Mouse (Mus musculus) limb, embryonic 12.5 days (tissue): ENCODE data around the gene Flvcr1. TPM values are rescaled to one million over a fixed set of nuclear protein-coding genes. Genes with fewer than 3 reads are reported as not detected.
"Not testable (repeated sequence)": the region's sequence is repeated elsewhere in the genome, so short reads cannot be mapped to it uniquely, and the experiment has no call there.

Source experiments
- ATAC-seq: fragments of 200-750 bp; cut with Nextera tagmentation; 2 replicates; pipeline ENCODE4 v1.8.0; 2017; ENCODE audit warnings: low read depth, moderate TSS enrichment; ENCODE audit not compliant: insufficient number of reproducible peaks, insufficient read depth, low FRiP score, low TSS enrichment
- H3K27ac ChIP-seq: fragments of 300-500 bp; sonication (generic); 2 replicates; pipeline ENCODE4 v1.5.1; 2016; ENCODE audit warnings: mild to moderate bottlenecking, moderate library complexity
- H3K27me3 ChIP-seq: fragments of 300-500 bp; sonication (generic); 2 replicates; pipeline ENCODE4 v1.6.1; 2016; ENCODE audit warnings: mild to moderate bottlenecking, moderate library complexity
- H3K36me3 ChIP-seq: fragments of 300-500 bp; sonication (generic); 2 replicates; pipeline ENCODE4 v1.6.1; 2016; ENCODE audit warnings: mild to moderate bottlenecking, moderate library complexity
- H3K4me1 ChIP-seq: fragments of 300-500 bp; sonication (generic); replicated peaks from 2 replicates; pipeline ENCODE4 v1.6.1; 2016
- H3K4me2 ChIP-seq: fragments of 300-500 bp; sonication (generic); 2 replicates; pipeline ENCODE4 v1.6.1; 2016; ENCODE audit warnings: mild to moderate bottlenecking, moderate library complexity
- H3K4me3 ChIP-seq: fragments of 300-500 bp; sonication (generic); replicated peaks from 2 replicates; pipeline ENCODE4 v1.5.1; 2016; ENCODE audit warnings: mild to moderate bottlenecking
- H3K9ac ChIP-seq: fragments of 300-500 bp; sonication (generic); replicated peaks from 2 replicates; pipeline ENCODE4 v1.6.1; 2016; ENCODE audit warnings: mild to moderate bottlenecking, moderate library complexity
- H3K9me3 ChIP-seq: fragments of 300-500 bp; sonication (generic); 2 replicates; pipeline ENCODE4 v1.6.1; 2016; ENCODE audit warnings: mild to moderate bottlenecking, moderate library complexity
- WGBS: fragments of 180-500 bp; shearing (Covaris S2); methylation state at CpG from one replicate; pipeline ENCODE4 v1.1.7; 2016; 5-methylcytosine and 5-hydroxymethylcytosine counted together
- polyA plus RNA-seq: library from polyadenylated mRNA; unstranded; fragments of >200 nt; fragmentation: Nextera tagmentation; extraction: Ambion mirVana; gene quantifications from 2 replicates; pipeline ENCODE4 v1.2.1, GENCODE M21; 2016

The Flvcr1 gene
- polyA plus RNA-seq, 1 experiment from 2014 or later: 8.4 TPM

GRCm38 (mm10) chr1:191037999-191038398 is 12.0 kb upstream of the Flvcr1 start:
- Histone ChIP-seq H3K4me1 (no peaks in the 10 kb centered on the region), H3K36me3 (no peaks in the 10 kb centered on the region), H3K27me3 (no peaks in the 10 kb centered on the region), H3K4me3 (no peak overlapping the region), H3K9me3 (no peaks in the 10 kb centered on the region), H3K9ac (no peak overlapping the region), H3K4me2 (no peak overlapping the region), H3K27ac (no peak overlapping the region)
- no peak for ATAC-seq
- WGBS: 96% methylated on average over 4 of the region's 4 CpGs

- 83% methylated on average over 6 of the region's 6 CpGs for WGBS
- Histone ChIP-seq H3K36me3 (no peaks in the 10 kb centered on the region), H3K4me2 (no peak within 1 kb of the TSS), H3K27ac (no peak within 1 kb of the TSS), H3K27me3 (no peaks in the 10 kb centered on the region), H3K9me3 (no peaks in the 10 kb centered on the region), H3K9ac (no peak within 1 kb of the TSS), H3K4me1 (no peaks in the 10 kb centered on the region), H3K4me3 (no peak within 1 kb of the TSS)
- ATAC-seq: no peak
Observed at GRCm38 (mm10) chr1:191036554-191037334, 10.8 kb upstream of the Flvcr1 start, which contains the start of gene Spata45. TSS of gene Spata45 (plus strand) at chr1:191036639.

- Histone ChIP-seq H3K4me3 (no peak overlapping the region), H3K4me2 (no peak overlapping the region), H3K36me3 (no peaks in the 10 kb centered on the region), H3K27me3 (no peaks in the 10 kb centered on the region), H3K9me3 (no peaks in the 10 kb centered on the region), H3K4me1 (no peaks in the 10 kb centered on the region), H3K9ac (no peak overlapping the region), H3K27ac (no peak overlapping the region)
- 52% methylated on average over 4 of the region's 4 CpGs for WGBS
- no peak for ATAC-seq
Observed at GRCm38 (mm10) chr1:191035649-191036048, 9.7 kb upstream of the Flvcr1 start.

- H3K4me1 ChIP-seq, H3K27me3 ChIP-seq, H3K9ac ChIP-seq, ATAC-seq, H3K9me3 ChIP-seq, H3K4me3 ChIP-seq, H3K4me2 ChIP-seq, H3K36me3 ChIP-seq, H3K27ac ChIP-seq: not testable (repeated sequence)
- 80% methylated on average over 6 of the region's 6 CpGs for WGBS
Observed at GRCm38 (mm10) chr1:191030922-191031425, 5.0 kb upstream of the Flvcr1 start.

- H3K4me1 ChIP-seq: peaks cover 9% of the 10 kb centered on the region
- no peak overlapping the region for H3K9ac ChIP-seq
- ATAC-seq: no peak
- no peak overlapping the region for H3K4me2 ChIP-seq
- no peaks in the 10 kb centered on the region for H3K27me3 ChIP-seq
- H3K4me3 ChIP-seq: no peak overlapping the region
- 78% methylated on average over 10 of the region's 10 CpGs for WGBS
- H3K27ac ChIP-seq: no peak overlapping the region
- no peaks in the 10 kb centered on the region for H3K9me3 ChIP-seq
- H3K36me3 ChIP-seq: no peaks in the 10 kb centered on the region
Observed at GRCm38 (mm10) chr1:191030182-191030581, 4.2 kb upstream of the Flvcr1 start.

- ATAC-seq: no peak; the same call in 1 of the 2 replicates
- Histone ChIP-seq H3K36me3 (peaks cover 6% of the 10 kb centered on the region; the same call in 1 of the 2 replicates), H3K4me2 (peak overlapping the region; percentile 95), H3K4me1 (peaks cover 19% of the 10 kb centered on the region), H3K9me3 (no peaks in the 10 kb centered on the region), H3K27ac (peak overlapping the region; percentile 78), H3K9ac (peak overlapping the region; percentile 87), H3K27me3 (no peaks in the 10 kb centered on the region), H3K4me3 (peak overlapping the region; percentile 85)
- WGBS: 3% methylated on average over 69 of the region's 69 CpGs
Observed at GRCm38 (mm10) chr1:191025016-191026012, 644 bp downstream of the Flvcr1 start.

- not testable (repeated sequence) for H3K4me2 ChIP-seq, H3K27me3 ChIP-seq, H3K9ac ChIP-seq, H3K4me3 ChIP-seq, H3K9me3 ChIP-seq, ATAC-seq, H3K27ac ChIP-seq
- WGBS: 91% methylated on average over 6 of the region's 6 CpGs
- peaks cover 19% of the 10 kb centered on the region for H3K4me1 ChIP-seq
- H3K36me3 ChIP-seq: peaks cover 13% of the 10 kb centered on the region; the same call in 1 of the 2 replicates
Observed at GRCm38 (mm10) chr1:191023806-191024205, 2.2 kb downstream of the Flvcr1 start.

- no peak for ATAC-seq
- Histone ChIP-seq H3K27me3 (no peaks in the 10 kb centered on the region), H3K9ac (no peak overlapping the region), H3K4me3 (no peak overlapping the region), H3K27ac (no peak overlapping the region), H3K9me3 (no peaks in the 10 kb centered on the region), H3K36me3 (peaks cover 13% of the 10 kb centered on the region; the same call in 1 of the 2 replicates), H3K4me1 (peaks cover 19% of the 10 kb centered on the region), H3K4me2 (no peak overlapping the region)
- 84% methylated on average over 2 of the region's 2 CpGs for WGBS
Observed at GRCm38 (mm10) chr1:191023140-191023539, 2.8 kb downstream of the Flvcr1 start.

GRCm38 (mm10) chr1:191021016-191021415 is 4.9 kb downstream of the Flvcr1 start:
- no peaks in the 10 kb centered on the region for H3K27me3 ChIP-seq
- peaks cover 13% of the 10 kb centered on the region; the same call in 1 of the 2 replicates for H3K36me3 ChIP-seq
- no peak overlapping the region for H3K4me3 ChIP-seq
- 58% methylated on average over 7 of the region's 7 CpGs for WGBS
- H3K4me2 ChIP-seq: no peak overlapping the region
- peaks cover 12% of the 10 kb centered on the region for H3K4me1 ChIP-seq
- ATAC-seq: no peak
- no peak overlapping the region for H3K27ac ChIP-seq
- no peaks in the 10 kb centered on the region for H3K9me3 ChIP-seq
- no peak overlapping the region for H3K9ac ChIP-seq

- no peak overlapping the region for H3K9ac ChIP-seq
- H3K4me2 ChIP-seq: no peak overlapping the region
- H3K27ac ChIP-seq: no peak overlapping the region
- H3K36me3 ChIP-seq: peaks cover 13% of the 10 kb centered on the region; the same call in 1 of the 2 replicates
- peaks cover 12% of the 10 kb centered on the region for H3K4me1 ChIP-seq
- H3K9me3 ChIP-seq: no peaks in the 10 kb centered on the region
- no peaks in the 10 kb centered on the region for H3K27me3 ChIP-seq
- ATAC-seq: no peak
- no peak overlapping the region for H3K4me3 ChIP-seq
- WGBS: 80% methylated on average over 3 of the region's 3 CpGs
Observed at GRCm38 (mm10) chr1:191020217-191020924, 5.6 kb downstream of the Flvcr1 start.
